Mouse (Mus musculus): ENCODE data around the gene Mmp25.
"Not testable (repeated sequence)": the region's sequence is repeated elsewhere in the genome, so short reads cannot be mapped to it uniquely, and the experiment has no call there.

DNA sequence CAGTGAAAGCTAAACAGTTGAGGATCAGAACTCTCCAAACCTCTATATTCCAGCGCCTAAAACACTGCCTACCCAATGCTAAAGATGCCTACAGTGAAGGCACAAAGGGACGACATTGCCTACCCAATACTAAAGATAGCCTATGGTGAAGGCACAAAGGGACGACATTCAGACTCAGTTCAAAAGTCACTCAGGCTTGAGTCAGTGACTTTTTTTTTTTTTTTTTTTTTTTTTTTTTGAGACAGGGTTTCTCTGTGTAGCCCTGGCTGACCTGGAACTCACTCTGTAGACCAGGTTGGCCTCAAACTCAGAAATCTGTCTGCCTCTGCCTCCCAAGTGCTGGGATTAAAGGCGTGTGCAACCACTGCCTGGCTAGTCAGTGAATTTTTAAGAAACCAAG is 49.9 kb downstream of the Mmp25 start:
- not testable (repeated sequence) for TF ChIP-seq CTCF (IDR thresholded peaks at IDR 0.05; ENCODE audit: borderline replicate concordance, extremely low read depth, insufficient read depth, insufficient read length); POLR2A (IDR thresholded peaks at IDR 0.05; ENCODE audit: borderline replicate concordance, extremely low read depth, insufficient read depth, insufficient read length, poor library complexity, severe bottlenecking)

Measured in brain, embryonic 14.5 days (tissue).